Mouse (Mus musculus) ES-E14 (cell line): ENCODE results near the gene Gps2.

Experiments used
- CHD2 ChIP-seq: IDR thresholded peaks from 2 replicates; pipeline ENCODE4 v1.6.1; 2014; ENCODE audit warnings: mild to moderate bottlenecking, low read depth, low read length, inconsistent platforms
- MAFK ChIP-seq: IDR thresholded peaks from 2 replicates; pipeline ENCODE4 v1.6.1; 2014; ENCODE audit warnings: mild to moderate bottlenecking, low read depth, low read length, inconsistent platforms; ENCODE audit not compliant: insufficient read depth
- ZNF384 ChIP-seq: IDR thresholded peaks from 2 replicates; pipeline ENCODE4 v1.6.1; 2012; ENCODE audit warnings: low read depth, low read length, inconsistent platforms

GRCm38 (mm10) chr11:69932254-69932653 is 18.6 kb downstream of the Gps2 start:
- no peak for TF ChIP-seq ZNF384
- TF ChIP-seq CHD2, result no peak
- no peak for TF ChIP-seq MAFK
